Mouse (Mus musculus) adrenal gland, postnatal 36 days (tissue): ENCODE results near the gene Ptrhd1. TPM values are rescaled to one million over a fixed set of nuclear protein-coding genes. Genes with fewer than 3 reads are reported as not detected.

Experiments
- DNase-seq, 2 experiments: peaks; one replicate each; pipeline ENCODE4 v3.0.0; 2021; ENCODE audit warnings: mixed read lengths in 1 of 2
- total RNA-seq, 2 experiments: library from RNA; stranded (reverse); gene quantifications; 2 replicates each; pipeline ENCODE4 v1.2.3; 2021

Gene Ptrhd1
- total RNA-seq, 2 experiments from 2014 or later = 7.3 to 8.3 TPM

DNA sequence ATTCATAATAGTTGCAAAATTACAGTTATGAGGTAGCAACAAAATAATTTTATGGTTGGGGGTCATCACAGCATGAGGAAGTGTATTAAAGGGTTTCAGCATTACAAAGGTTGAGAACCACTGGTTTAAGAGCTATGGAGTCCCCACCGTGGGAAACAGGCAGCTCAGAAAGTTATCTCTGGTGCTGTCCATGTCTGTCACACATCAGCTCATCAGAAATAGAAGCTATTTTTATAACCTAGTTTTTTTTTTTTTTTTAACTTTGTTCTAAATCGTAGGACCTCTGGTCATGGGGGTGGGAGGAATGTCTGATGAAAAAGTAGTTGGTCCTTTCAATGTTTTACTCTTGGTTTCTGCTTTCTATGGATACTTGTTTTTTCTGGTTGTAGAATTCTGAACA, 10.0 kb downstream of the Ptrhd1 start:
- DNase-seq = no peak

DNA sequence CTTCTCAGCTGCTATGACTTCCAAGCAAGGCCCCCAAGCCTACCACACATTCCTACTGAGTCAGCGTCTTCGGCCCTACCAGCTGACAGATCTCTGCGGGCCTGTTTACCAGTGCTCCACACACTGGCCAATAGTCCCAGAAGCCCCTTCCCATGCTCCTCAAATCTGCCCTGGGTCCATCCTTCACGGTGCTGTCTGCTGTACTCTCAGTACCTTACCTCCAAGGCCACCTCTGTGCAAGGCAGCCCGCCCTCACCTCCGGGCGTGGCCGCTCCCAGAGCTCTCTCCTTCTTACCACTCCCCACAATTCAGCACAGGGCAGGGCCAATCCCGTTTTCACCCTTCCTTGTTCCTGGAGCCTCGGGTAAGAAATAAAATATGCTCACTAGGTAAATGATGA, 11.9 kb downstream of the Ptrhd1 start:
- DNase-seq = no peak

DNA sequence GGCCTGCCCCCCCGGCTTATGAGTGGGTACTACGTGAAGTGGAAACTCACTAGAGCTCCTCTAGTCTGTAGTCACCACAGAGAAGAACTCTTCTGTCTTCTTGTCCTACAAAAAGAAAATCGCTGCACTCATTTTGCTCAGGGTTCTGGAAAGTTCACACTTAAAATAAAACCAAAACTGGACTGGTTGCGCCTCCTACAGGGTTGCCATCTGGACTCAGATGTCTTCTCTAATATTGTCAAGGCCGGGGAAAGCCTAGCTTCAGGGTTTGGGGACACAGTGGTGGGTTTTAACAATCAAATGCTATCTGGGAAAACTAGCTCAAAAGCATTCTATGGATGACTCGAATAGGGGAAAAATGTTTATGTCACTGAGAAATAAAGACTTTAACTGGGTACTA, 16.0 kb downstream of the Ptrhd1 start:
- no peak for DNase-seq

DNA sequence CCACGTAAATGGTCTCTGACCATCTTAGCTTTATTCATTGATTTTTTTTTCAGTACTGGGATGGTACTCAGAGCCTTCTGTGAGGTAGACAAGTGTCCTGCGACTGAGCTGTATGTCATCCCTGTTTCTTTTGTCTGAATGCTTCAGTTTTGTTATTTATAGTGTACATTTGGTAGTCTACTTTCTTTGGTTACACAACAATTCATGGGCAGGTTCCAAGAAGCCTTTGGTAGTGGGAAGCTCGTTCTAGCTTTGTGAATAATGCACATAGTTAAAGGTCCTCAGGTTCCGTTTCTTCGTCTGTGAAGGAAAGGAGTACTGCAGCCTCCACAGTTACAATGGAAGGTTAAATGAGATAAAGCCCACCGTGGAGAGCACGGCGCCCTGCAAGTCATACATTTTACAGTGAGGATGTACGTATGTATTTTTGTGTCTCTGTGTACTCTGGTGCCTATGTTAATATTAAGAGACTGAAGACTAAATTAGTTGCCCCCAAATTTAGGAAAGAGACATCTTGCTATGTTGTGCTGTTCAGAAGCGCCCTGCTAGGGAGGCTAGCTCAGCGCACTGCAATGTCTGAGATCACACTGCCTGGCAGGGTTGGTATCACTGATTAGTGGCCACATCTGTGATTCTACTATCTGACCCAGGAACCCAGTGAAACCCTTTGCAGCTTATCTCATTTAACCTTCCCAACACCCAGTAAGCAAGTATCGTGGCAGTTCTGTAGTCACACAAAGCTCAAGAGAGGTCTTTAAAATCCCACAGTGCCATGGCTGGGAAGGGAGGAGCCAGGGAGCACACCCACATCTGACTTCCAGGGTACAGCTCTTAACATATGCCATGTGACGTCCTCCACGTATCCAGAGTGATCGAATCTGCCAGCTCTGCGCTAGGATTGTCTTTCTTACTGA, 19.2 kb downstream of the Ptrhd1 start:
- DNase-seq = no peak

DNA sequence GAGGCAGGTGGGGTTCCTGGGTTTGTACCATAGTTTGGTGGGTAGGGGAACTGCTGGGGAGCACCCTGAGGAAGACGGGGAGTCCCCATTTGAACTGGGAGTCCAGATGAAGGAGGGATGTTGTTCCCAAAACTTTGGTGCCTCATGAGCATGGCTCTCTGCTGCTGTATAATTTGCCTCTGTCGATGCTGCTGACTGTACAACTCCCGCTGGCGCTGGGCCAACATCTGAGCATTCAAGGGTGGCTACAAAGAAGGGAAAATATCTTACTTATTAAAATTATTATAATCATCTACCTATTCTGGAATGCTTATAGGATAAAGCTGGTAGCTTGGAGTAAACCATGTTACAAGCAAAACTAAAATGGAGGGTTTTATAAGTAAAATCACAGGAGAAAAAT, 33.9 kb downstream of the Ptrhd1 start:
- DNase-seq = peak in 1 of 2 experiments; percentile 7

DNA sequence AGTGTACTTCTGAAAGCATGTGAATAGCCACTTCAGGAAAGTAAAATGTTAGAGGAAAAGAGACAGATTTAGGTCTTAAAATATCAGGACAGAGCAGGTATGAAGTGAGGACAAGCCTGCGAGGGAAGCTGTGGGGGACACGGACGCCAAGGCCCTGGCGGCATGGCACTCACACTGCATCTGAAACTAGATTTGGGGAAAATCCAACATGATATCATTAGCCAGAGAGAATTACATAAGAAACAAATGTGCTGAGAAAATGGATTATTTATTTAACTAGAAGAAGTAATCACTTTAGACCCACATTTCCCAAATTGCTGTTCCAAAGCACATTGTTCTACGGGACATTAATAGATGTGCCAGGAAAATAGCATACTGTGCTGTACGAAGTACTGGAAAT, 37.3 kb downstream of the Ptrhd1 start:
- DNase-seq = no peak

DNA sequence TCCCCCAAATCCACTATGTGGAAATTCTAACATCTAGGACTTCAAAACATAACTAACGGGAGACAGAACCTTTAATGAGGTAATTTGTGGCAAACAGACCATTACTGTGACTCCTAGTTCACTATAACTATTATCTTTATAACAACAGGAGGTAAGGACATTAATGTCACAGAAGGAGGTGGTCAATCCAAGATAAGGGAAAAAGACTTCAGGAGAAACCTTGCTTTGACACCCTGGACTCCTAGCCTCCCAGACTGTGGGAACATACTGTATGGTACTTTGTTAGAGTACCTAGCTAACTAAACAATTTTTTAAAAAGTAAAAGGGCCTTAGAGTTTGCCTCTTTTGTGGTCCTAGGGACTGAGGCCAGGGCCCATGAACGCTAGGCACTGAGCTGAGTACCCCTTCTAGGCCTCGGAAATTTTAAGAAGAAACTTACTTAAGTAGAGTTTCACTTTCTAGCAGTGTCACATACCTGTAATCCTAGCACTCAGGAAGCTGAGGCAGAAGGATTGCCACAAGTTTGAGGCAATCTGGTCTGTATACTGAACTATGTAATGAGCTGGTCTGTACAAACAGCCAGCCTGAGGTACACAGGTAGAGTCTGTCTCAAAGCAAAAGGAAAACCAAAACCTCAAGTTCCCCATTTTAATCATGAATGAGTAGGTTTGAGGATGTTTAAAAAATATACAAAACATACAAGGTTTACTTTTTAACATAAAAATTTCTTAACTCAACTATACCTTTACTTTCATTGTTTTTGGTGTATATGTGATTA, 45.3 kb downstream of the Ptrhd1 start:
- DNase-seq = no peak

DNA sequence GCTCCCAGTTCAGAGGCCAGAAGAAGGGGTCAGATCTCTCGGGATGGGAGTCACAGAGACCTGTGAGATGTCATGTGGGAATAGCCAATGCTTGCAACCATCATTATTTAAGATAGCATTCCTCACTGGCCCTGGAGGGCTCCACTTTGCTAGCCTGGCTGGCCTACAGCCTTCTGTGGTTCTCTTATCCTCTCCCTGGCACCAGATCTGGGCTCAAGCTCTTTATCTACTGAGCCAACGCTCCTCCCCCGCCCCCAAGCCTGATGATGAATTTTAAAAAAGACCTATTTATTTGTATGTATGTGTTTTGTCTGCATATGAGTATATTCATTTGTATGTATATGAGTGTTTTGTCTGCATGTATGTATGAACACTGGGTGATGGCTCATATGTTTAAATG, 46.1 kb downstream of the Ptrhd1 start:
- DNase-seq = no peak

DNA sequence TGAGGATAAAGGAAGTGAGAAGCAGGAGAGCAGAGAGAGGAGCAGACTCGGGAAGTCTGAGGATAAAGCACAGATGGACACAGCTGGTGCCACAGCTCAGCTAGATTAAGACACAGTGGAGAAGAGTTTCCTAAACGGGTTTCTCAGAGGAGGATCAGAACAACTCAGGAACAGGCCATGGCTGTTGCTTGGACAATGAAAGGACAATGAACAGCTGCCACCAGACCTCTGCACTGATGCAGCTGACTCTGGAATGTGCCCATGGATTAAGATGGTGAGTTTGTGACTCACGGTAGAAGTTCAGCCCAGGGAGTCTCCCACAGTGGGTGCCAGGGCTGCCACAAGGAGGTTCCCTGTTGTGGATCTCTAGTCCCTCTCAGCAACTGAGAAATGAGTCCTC, 51.4 kb downstream of the Ptrhd1 start:
- DNase-seq = no peak

Other genes starting within 250 kb of the Ptrhd1 start
- 1 to 10 TPM; 1.9 to 5.1 TPM for gene Efr3b, start 195.1 kb upstream of the Ptrhd1 start, total RNA-seq
- 1 to 10 TPM; 4.9 to 5.5 TPM for gene Dnajc27, start 151.4 kb upstream of the Ptrhd1 start, total RNA-seq
- gene Adcy3, start 100.9 kb upstream of the Ptrhd1 start, total RNA-seq = 10 to 100 TPM; 27.4 to 47.1 TPM
- 1 to 10 TPM; 8.1 to 8.7 TPM for gene Cenpo, start 267 bp downstream of the Ptrhd1 start, total RNA-seq
- gene Ncoa1, start 243.2 kb downstream of the Ptrhd1 start, total RNA-seq = 10 to 100 TPM; 36.6 to 36.8 TPM